Mouse (Mus musculus) R1 (cell line): ENCODE measurements at regions not wholly inside any gene's neighbourhood (a gene's known extent, or its start where the extent isn't known, plus 50 kb on each side); places are given as distances from the start of the nearest gene placed in this dataset.

Source experiments
- DNase-seq: peaks from one replicate; pipeline ENCODE4 v3.0.0-alpha.2; 2018; ENCODE audit warnings: low read depth, low spot score

- no peak for DNase-seq
These were observed 280.7 kb downstream of the Gm49356 start for GRCm38 (mm10) chr15:59169831-59170230.

- no peak for DNase-seq
These were observed 282.0 kb downstream of the Gm49356 start for GRCm38 (mm10) chr15:59171120-59171519.

- DNase-seq = no peak
These were observed 284.6 kb downstream of the Gm49356 start for GRCm38 (mm10) chr15:59173452-59174245.

- DNase-seq = no peak
These were observed 285.2 kb downstream of the Gm49356 start for GRCm38 (mm10) chr15:59174246-59174751.

GRCm38 (mm10) chr15:59174893-59175531 is 285.9 kb downstream of the Gm49356 start:
- DNase-seq = no peak

- no peak for DNase-seq
These were observed 291.0 kb downstream of the Gm49356 start for GRCm38 (mm10) chr15:59180076-59180475.

GRCm38 (mm10) chr15:59184461-59184860 is 295.4 kb downstream of the Gm49356 start:
- DNase-seq = no peak

- no peak for DNase-seq
These were observed 298.5 kb downstream of the Gm49356 start for GRCm38 (mm10) chr15:59187566-59187965.

- peak; percentile 76 for DNase-seq
These were observed 299.3 kb downstream of the Gm49356 start for GRCm38 (mm10) chr15:59188371-59188770.

DNA sequence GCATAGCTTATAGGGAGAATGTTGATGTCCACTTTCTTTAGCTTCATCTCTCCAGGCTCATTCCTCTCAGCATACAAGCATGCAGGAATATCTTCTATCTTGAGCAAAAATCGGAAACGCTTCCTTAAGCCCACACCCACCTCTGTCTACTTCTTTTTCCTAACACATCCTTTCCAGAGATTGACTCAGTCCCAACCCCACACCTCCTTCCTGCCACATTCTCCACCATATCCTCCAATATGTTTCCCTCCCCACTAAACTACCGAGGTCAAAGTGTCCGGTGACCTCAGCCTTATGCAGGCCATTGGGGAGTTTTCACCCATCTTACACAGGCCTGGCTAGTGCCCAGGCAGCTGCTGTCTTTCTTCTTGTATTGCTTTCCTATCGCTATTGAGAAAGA is 301.4 kb downstream of the Gm49356 start:
- DNase-seq = no peak

GRCm38 (mm10) chr15:59194421-59194820 is 305.3 kb downstream of the Gm49356 start:
- DNase-seq = peak; percentile 30

- DNase-seq = no peak
These were observed 307.3 kb downstream of the Gm49356 start for GRCm38 (mm10) chr15:59196351-59196750.

GRCm38 (mm10) chr15:59197455-59198391 is 308.6 kb downstream of the Gm49356 start:
- DNase-seq = no peak

GRCm38 (mm10) chr15:59201386-59201785 is 312.3 kb downstream of the Gm49356 start:
- DNase-seq = no peak

DNA sequence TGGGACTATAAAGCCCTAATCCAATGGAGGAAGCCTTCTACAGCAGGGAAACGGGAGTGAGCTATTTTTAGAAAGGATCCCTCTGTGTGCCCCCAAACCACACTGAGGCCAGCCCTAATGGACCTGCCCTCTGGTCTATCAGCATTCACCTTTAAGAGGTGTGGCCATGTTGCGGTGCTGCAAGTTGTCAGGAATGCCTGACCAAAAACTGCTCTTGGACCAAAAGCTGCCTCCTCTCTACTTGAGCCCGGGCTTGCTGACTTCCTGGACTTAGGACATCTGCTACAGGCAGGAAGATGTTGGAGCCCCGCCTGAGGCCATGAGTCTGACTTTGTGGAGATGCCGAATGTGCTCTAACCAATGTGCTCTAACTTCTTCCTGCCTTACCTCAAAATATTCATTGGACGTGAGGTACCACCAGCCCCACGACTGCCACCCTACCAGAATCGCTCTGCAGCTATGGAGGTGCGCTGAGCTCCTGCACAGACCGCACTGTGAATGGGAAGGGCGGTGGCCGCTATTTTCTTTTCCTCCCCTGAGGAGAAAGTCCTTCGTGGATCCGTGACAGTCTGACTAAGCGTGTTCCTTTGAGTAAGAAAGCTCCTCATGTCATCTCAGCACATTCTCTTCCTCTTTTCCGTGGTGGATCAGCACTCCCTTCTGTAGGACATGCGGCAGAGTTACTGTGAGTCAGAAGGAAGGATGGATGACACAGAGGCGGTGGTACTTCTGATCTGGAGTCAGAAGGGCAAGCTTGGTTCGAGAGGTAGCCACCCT is 313.0 kb downstream of the Gm49356 start:
- no peak for DNase-seq

DNA sequence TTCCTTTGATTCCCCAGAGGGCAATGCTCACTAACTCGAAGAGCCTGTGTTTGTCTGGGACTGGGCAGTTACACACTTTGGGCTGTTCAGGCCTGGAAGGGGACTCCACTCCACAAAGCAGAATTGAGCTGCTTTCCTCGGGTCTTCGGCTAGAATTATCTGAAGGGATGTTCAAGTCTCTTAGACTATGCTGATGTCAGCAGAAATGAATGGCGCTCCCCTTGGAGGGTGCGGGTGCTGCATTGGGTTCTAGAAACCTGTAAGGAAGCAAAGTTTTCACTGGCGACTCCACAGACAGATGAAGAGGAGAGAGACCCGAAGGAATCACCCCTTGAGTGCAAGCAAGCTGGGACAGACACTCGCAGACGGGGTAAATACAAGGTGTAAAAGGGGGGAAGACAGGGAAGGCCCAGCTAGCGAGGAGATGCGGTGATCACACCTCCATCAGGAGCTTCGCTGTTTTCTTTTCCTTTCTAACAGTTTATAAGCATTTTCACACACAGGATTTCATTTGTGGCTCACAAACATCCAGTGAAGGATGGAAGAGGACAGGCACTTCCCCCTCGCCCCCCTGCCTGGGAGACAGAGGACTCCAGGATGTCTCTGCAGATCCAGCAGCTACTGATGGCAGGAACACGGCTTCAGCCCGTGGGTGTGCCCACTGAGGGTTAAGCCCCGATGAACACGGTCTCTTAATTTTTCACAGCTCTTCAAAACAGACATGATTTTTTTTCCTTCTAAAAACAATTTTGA is 314.2 kb downstream of the Gm49356 start:
- DNase-seq = no peak

- peak; percentile 53 for DNase-seq
These were observed 314.9 kb downstream of the Gm49356 start for GRCm38 (mm10) chr15:59203850-59204625.

DNA sequence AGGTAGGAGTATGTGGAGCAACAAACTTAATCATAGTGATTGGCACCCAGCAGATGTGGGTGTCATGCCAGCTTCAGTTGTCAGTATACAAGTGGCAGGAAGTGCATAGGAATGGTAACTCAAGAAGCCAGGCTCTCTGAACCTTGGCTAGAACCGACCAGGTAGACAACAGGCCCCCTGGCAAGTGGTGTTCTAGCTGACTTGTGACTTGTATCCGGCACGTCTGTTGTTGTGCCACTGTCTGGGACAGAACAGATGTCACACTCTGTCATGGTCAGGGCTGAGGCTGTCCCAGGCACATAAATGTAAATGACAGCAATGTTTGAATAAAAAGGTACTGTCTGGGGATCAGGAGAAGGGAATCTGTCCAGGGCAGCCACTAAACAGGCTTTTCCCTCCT is 316.0 kb downstream of the Gm49356 start:
- no peak for DNase-seq

DNA sequence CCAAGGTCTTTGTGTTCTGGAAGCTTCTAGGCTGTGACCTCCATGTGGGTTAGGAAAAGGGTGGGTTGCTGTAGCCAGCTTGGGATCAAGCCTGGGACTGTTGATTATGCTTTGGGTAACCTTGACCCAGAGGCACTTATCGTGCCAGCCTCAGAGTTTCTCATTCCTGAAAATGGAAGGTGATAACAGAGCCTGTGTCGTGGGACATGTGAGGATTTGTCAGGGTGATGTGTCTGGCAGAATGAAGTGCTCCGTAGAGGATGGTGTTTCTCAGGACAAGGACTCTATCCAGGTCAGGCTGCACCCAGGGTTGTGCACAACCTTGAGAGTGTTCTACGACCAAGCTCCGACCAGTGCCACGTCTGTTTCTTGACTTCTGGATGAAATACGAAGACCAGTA is 316.4 kb downstream of the Gm49356 start:
- no peak for DNase-seq

DNA sequence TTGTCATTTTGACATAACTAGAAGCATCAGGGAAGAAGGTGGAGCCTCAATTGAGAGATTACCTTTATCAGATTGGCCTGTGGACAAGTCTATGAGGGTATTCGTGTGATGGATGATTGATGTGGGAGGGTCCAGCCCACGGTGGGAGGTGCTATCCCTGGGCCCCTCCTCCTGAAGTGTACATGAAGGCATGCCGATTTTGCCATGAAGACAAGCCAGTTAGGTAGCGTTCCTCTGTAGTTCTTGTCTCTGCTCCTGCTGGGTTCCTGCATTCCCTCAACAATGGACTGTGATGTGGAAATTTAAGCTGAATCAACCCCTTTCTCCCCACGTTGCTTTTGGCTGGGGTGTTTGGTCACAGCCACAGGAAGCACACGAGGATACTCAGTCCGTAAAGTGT is 317.5 kb downstream of the Gm49356 start:
- DNase-seq = peak; percentile 76
